Mouse (Mus musculus) ES-E14 (cell line): ENCODE measurements around the gene Tpt1. TPM values are rescaled to one million over a fixed set of nuclear protein-coding genes. Genes with fewer than 3 reads are reported as not detected.
"Not testable (repeated sequence)": the region's sequence is repeated elsewhere in the genome, so short reads cannot be mapped to it uniquely, and the experiment has no call there.

Experiments
- DNase-seq: peaks from one replicate; pipeline ENCODE4 v3.0.0-alpha.2; 2013; ENCODE audit warnings: low read depth, low spot score
- H3K27ac ChIP-seq: 2 replicates; pipeline ENCODE4 v1.5.1; 2012; ENCODE audit warnings: low read depth, mild to moderate bottlenecking, low read length, moderate library complexity, mixed read lengths; ENCODE audit not compliant: poor library complexity, insufficient read depth, severe bottlenecking
- H3K36me3 ChIP-seq: 2 replicates; pipeline ENCODE4 v1.6.1; 2012; ENCODE audit warnings: mild to moderate bottlenecking, low read length, moderate library complexity, mixed read lengths; ENCODE audit not compliant: control insufficient read depth, poor library complexity, insufficient read depth, severe bottlenecking
- H3K4me1 ChIP-seq, 2 experiments: fragments of 150-350 bp in 1 of 2; sonication (generic) in 1 of 2; 2 replicates each; pipeline ENCODE4 v1.6.1; 2012; ENCODE audit warnings: low read length in 2 of 2, mild to moderate bottlenecking in 1 of 2, mixed read lengths in 1 of 2; ENCODE audit not compliant: control insufficient read depth in 2 of 2, insufficient read depth in 2 of 2, poor library complexity in 1 of 2
- H3K4me3 ChIP-seq, 2 experiments: fragments of 150-350 bp in 1 of 2; sonication (generic) in 1 of 2; 2 replicates each; pipeline ENCODE4 v1.5.1; 2012; ENCODE audit warnings: low read length in 2 of 2, low read depth in 1 of 2, mild to moderate bottlenecking in 1 of 2, mixed read lengths in 1 of 2; ENCODE audit not compliant: insufficient read depth in 1 of 2, poor library complexity in 1 of 2, severe bottlenecking in 1 of 2
- H3K9ac ChIP-seq: 2 replicates; pipeline ENCODE4 v1.6.1; 2012; ENCODE audit warnings: low read depth, mild to moderate bottlenecking, low read length, mixed read lengths; ENCODE audit not compliant: poor library complexity, insufficient read depth, severe bottlenecking
- H3K9me3 ChIP-seq: fragments of 150-350 bp; sonication (generic); 2 replicates; pipeline ENCODE4 v1.6.1; 2012; ENCODE audit warnings: low read depth, mild to moderate bottlenecking, low read length; ENCODE audit not compliant: control insufficient read depth, insufficient read depth
- CHD2 ChIP-seq: IDR thresholded peaks from 2 replicates; pipeline ENCODE4 v1.6.1; 2014; ENCODE audit warnings: mild to moderate bottlenecking, low read depth, low read length, inconsistent platforms
- HCFC1 ChIP-seq: IDR thresholded peaks from 2 replicates; pipeline ENCODE4 v1.6.1; 2012; ENCODE audit warnings: low read length, inconsistent platforms, borderline replicate concordance; ENCODE audit not compliant: insufficient read depth
- MAFK ChIP-seq: IDR thresholded peaks from 2 replicates; pipeline ENCODE4 v1.6.1; 2014; ENCODE audit warnings: mild to moderate bottlenecking, low read depth, low read length, inconsistent platforms; ENCODE audit not compliant: insufficient read depth
- ZC3H11A ChIP-seq: IDR thresholded peaks from 2 replicates; pipeline ENCODE4 v1.6.1; 2012; ENCODE audit warnings: low read depth, mild to moderate bottlenecking, inconsistent platforms, low read length, borderline replicate concordance
- ZNF384 ChIP-seq: IDR thresholded peaks from 2 replicates; pipeline ENCODE4 v1.6.1; 2012; ENCODE audit warnings: low read depth, low read length, inconsistent platforms
- in situ Hi-C, 2 experiments: fragments of 600-800 bp; cut with MboI; formaldehyde crosslinking; loops; one replicate each; pipeline ENCODE4 v1.15.1; 2025; ENCODE audit warnings: low sequenced_read_pairs in 2 of 2, inconsistent platforms in 1 of 2; ENCODE audit not compliant: unreplicated experiment in 2 of 2
- total RNA-seq: library from RNA; depleted of rRNA; stranded (reverse); fragments of 300-350 nt; gene quantifications from 2 replicates; pipeline ENCODE4 v1.2.3, GENCODE M21; 2012

The Tpt1 gene
- total RNA-seq, 1 experiment, result 613 TPM

GRCm38 (mm10) chr14:75866706-75867333 lies 21.9 kb downstream of the Tpt1 start:
- in situ Hi-C loops, result loop anchor here in 1 of 2 experiments (25.0 kb wide), 1 partner anchor 570 kb away; no protein-coding TSS in a partner anchor
- H3K9ac ChIP-seq, result no peak overlapping the region
- DNase-seq, result no peak
- peaks cover 5 to 11% of the 10 kb centered on the region in 2 experiments for H3K4me1 ChIP-seq
- no peak overlapping the region for H3K27ac ChIP-seq
- no peaks in the 10 kb centered on the region for H3K36me3 ChIP-seq
- no peak overlapping the region for H3K4me3 ChIP-seq
- TF ChIP-seq CHD2 (no peak), ZC3H11A (no peak), HCFC1 (no peak), ZNF384 (no peak), MAFK (no peak)
- H3K9me3 ChIP-seq, result no peaks in the 10 kb centered on the region; the same call in 1 of the 2 replicates

GRCm38 (mm10) chr14:75868028-75868427 lies 23.1 kb downstream of the Tpt1 start:
- in situ Hi-C loops, result loop anchor here in 1 of 2 experiments (25.0 kb wide), 1 partner anchor 569 kb away; no protein-coding TSS in a partner anchor
- not testable (repeated sequence) for H3K36me3 ChIP-seq

DNA sequence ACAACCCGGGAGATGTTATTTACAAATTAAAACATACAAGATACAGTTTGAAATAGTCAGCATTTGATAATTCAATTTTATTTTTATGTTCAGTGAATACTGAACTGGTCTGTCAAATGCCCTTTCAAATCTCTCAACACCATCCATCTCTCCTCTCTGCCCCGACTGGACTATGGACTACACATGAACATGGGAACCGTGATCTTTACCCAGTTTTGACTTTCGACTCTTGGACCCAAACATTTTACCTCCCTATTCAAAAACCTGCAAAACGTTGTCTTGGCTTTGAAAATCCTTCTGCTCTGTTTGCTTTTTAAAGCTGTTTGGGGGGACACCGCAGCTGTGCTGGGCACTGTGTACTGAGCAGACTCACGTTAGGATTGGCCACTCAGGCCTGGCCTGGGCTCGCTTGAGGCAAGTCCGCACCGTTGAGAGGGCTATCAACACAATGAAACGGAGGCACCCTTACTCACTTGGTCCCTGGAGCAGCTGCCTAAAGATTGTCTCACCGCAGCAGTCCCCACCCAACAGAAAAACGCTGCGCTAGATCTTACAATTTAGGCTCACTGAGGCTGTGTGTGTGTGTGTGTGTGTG lies 25.0 kb downstream of the Tpt1 start:
- H3K4me1 ChIP-seq, result peaks cover 2 to 7% of the 10 kb centered on the region in 2 experiments; a peak in 3 of 4 replicates
- no peak overlapping the region for H3K4me3 ChIP-seq

More at GRCm38 (mm10) chr14:75868028-75868427, 23.1 kb downstream of the Tpt1 start:
- peaks cover 5 to 11% of the 10 kb centered on the region in 2 experiments for H3K4me1 ChIP-seq
- not testable (repeated sequence) for H3K9me3 ChIP-seq, H3K9ac ChIP-seq, H3K4me3 ChIP-seq, H3K27ac ChIP-seq, DNase-seq

DNA sequence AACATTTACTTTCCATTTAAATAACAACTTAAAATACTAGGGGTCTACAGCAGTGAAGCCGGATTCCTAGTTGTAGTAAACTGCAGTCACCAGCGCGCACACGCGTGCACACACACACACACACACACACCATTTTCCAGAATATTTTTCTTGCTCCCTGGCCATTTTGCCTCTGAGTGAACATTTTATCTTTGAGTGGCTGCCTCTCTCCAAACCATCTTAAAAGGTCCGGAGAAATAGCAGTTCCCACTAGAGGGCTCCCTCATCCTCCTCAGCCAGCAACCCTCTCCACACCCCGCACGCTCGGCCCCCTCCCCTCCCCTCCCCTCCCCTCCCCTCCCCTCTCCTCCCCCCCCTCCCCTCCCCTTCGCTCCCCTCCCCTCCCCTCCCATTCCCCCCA lies 25.7 kb downstream of the Tpt1 start:
- Histone ChIP-seq H3K9me3 (no peaks in the 10 kb centered on the region), H3K4me3 (peak overlapping the region in 1 of 2 experiments; percentile 47; a peak in 1 of 4 replicates), H3K36me3 (no peaks in the 10 kb centered on the region), H3K27ac (no peak overlapping the region), H3K9ac (no peak overlapping the region; the same call in 1 of the 2 replicates), H3K4me1 (peaks cover 2 to 7% of the 10 kb centered on the region in 2 experiments; a peak in 3 of 4 replicates)
- no peak for TF ChIP-seq ZNF384
- TF ChIP-seq MAFK, result no peak
- TF ChIP-seq HCFC1, result no peak
- TF ChIP-seq CHD2, result no peak
- TF ChIP-seq ZC3H11A, result no peak
- DNase-seq, result no peak
- in situ Hi-C loops, result loop anchor here in 1 of 2 experiments (25.0 kb wide), 1 partner anchor 567 kb away; no protein-coding TSS in a partner anchor

More for the DNA sequence above, 25.0 kb downstream of the Tpt1 start:
- no peaks in the 10 kb centered on the region for H3K9me3 ChIP-seq
- no peaks in the 10 kb centered on the region for H3K36me3 ChIP-seq
- DNase-seq, result no peak
- in situ Hi-C loops, result loop anchor here in 1 of 2 experiments (25.0 kb wide), 1 partner anchor 567 kb away; no protein-coding TSS in a partner anchor
- no peak overlapping the region for H3K27ac ChIP-seq
- TF ChIP-seq ZNF384, result no peak
- no peak for TF ChIP-seq ZC3H11A
- no peak for TF ChIP-seq MAFK
- TF ChIP-seq HCFC1, result no peak
- no peak for TF ChIP-seq CHD2
- peak overlapping the region; percentile 10; the same call in 1 of the 2 replicates for H3K9ac ChIP-seq

DNA sequence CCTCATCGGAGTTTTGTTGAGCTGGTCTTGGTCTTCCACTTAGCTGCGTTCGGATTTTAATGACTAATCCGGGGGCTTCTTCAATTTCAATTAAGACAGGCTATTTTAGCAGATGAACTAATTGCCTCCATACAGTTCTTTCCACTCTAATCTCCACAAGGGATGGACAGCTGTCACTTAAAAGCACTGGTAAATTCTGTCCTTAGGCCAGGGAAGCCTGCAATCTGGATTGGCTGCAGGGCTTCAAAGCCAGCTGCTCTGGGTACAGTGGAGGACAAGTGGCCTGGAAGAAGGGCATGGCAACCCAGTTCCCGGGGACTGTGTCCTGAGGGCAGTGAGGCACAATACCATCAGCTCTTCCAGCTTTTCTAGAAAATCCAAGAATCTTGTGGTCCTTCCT lies 26.2 kb downstream of the Tpt1 start:
- H3K27ac ChIP-seq, result no peak overlapping the region

More for the DNA sequence above, 26.2 kb downstream of the Tpt1 start:
- Histone ChIP-seq H3K9ac (no peak overlapping the region), H3K9me3 (no peaks in the 10 kb centered on the region), H3K4me3 (no peak overlapping the region), H3K36me3 (no peaks in the 10 kb centered on the region), H3K4me1 (peaks cover 2 to 7% of the 10 kb centered on the region in 2 experiments; a peak in 3 of 4 replicates)
- DNase-seq, result no peak
- TF ChIP-seq ZC3H11A (no peak), MAFK (no peak), HCFC1 (no peak), ZNF384 (no peak)
- in situ Hi-C loops, result loop anchor here in 1 of 2 experiments (25.0 kb wide), 1 partner anchor 566 kb away; no protein-coding TSS in a partner anchor
